Mouse (Mus musculus) telencephalon, adult 2 months (tissue): ENCODE measurements around the gene Snrpd2.

Experiments used
- DNase-seq: peaks from one replicate; pipeline ENCODE4 v3.0.0-alpha.2; 2011; ENCODE audit warnings: low read depth, low spot score

Snrpd2 gene

DNA sequence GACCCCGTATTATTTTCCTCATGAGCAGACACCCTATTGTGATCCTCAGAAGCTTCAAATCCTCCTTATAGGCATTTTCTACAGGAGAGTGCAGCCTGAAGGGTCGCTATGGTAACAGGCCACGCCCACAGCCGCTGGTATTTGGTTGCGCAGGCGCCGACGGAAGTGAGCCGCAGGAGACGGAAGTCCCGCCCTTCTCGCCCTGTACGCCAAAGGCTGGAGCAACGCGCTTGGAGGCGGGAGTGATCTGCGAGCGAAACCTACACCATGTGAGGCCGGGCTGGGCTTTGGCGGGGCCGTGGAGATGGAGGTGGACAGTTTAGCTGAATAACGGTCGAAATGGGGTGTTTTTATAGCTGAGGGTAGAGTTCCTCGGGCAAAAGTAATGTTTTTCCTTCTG, at the start of gene Snrpd2:
Gene Snrpd2 (plus strand): TSS at position 97 of the 400 bp plus-strand sequence.
- DNase-seq: peak; percentile 91

DNA sequence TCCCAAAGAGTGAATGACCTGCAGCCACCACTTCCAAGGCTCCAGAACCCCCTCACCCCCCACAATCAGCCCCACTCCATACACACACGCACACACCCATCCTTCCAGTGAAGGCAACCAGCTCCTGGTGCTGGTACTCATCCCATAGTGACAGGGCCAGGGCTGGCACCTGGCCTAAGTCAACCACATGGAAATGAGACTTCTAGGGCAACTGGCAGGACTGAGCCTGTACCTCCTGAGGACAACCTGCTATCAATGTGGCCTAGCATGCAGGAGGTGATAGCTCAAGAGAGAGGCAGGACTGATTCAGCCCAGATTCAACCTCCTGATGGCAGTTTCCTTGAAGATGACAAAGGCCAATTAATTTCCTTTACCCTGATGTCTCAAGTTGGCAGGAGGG, 49.2 kb upstream of the Snrpd2 start:
- no peak for DNase-seq

DNA sequence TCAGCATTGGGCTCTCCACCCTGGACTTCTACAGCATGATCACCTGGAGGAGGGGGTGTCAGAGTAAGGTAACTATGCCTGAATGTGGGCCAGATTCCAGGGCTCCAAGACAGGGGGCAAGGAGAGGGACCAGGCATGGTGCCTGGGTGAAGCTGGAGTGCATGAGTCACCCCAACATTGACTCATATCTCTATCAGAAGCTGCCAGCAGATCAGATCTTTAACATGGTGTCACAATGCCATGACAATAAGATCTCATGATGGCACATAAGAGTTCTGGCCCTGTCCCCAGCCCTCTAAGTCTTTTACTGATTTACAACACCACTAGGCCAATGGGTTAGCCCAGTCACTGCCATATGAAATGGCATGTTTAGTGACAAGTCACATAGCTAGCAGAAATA, 45.8 kb upstream of the Snrpd2 start:
- DNase-seq: no peak

DNA sequence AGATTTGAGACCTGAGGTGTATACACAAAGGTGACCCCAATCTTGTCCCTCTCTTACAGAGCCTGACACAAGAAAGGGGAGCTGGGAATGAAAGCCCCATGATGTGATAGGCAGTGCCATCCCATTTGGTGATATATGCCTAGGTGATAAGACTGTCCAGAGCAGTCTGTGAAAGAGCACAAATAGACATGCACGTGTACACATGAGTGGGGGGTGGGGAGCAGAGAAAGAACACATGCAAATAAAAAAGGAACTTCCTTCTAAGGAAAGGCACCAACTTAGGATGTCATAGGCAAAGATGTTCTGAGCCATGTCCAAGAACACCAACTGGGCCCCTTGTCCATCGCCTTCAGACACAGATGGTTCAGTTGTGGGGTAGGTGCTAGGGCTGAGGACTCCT, 45.0 kb upstream of the Snrpd2 start:
- no peak for DNase-seq

DNA sequence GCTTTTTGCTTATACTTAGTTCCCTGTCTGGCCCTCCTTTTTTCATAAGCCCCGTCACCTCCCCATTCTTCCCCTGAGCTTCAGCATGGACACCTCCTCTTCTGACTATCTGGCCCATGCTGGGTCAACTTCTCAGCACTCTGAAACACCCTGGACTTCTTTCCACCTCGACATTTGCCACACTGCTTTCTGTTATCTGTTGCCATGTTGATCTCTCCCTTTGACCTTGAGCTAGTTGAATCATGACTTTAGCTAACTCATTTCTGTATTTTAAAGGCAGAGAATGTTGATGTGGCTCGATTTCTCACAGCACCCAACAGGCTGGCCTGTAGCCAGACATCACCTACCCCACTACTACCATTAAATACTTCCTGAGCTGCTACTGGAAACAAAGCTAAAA, 42.1 kb upstream of the Snrpd2 start:
- no peak for DNase-seq

DNA sequence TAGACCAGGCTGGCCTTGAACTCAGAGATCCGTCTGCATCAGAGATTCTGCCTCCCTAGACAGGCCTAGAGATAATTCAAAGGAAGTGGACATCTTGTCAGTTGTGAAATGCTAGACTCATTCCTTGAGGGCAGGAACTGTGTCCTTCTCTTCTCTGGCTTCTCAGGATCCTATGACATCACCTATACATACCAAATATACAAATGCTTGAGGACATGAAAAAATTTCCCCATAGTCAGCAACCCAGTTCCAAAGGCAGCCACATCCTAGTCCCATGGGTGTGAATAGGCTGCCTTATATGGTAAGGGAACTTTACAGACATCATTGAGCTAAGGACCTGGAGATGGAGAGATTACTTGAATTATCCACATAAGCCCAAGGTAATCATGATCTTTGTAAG, 40.0 kb upstream of the Snrpd2 start:
- DNase-seq: no peak

DNA sequence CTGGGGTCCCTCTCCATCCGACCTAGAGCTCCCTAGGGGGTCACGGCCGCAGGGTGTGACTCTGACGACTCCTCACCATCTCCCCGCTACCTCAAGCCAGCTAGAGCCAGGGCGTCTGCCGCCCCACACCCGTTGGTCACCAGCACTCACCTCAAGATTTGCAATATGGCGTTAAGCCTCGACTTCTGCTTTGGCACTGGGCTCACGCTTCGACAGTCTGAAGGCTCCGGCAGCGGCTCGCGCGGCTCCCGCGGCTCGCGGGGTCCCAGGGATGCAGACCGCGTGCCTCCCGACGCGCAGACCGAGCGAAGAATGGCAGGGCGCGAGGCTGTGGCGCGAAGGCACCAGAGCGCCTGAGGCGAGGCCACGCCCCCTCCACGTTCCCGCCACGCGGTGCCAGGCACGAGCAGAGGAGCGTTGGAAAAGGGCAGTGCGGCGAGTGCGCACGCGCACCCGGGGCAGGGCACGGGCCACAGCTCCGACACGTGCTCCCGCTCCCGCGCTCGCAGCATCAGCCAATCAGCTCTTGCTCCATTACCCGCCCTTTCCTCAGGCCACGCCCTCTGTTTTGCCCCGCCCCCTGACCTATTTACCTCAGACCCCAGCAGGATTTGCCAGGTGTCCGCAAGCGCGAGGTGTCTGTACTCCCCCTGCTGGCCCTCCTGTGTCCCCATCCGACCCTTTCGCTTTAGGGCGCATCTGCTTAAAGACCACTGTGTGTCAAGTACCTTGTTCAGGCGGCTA, 31.3 kb upstream of the Snrpd2 start, which contains the start of gene Gm4969:
Gene Gm4969 (minus strand): TSS at position 341 of the 744 bp plus-strand sequence.
- DNase-seq: no peak

DNA sequence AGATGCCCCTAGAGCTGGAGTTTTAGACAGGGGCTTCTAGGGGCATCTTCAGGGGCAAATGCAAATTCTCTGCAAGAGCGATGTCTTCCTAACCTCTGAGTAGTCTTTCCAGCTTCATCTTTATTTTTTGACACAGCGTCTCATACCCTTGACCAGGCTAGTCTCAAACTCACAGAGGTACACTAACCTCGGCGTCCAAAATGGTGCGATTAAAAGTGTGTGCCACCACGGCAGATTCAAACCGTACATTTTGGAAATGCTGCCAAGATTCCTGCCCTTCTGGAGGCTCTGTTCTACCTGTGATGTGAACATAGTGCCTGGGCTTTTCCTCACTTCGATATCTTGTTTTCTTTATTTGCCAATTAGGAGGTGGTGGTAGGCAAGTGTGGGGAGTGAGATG, 30.4 kb upstream of the Snrpd2 start:
- DNase-seq: no peak

DNA sequence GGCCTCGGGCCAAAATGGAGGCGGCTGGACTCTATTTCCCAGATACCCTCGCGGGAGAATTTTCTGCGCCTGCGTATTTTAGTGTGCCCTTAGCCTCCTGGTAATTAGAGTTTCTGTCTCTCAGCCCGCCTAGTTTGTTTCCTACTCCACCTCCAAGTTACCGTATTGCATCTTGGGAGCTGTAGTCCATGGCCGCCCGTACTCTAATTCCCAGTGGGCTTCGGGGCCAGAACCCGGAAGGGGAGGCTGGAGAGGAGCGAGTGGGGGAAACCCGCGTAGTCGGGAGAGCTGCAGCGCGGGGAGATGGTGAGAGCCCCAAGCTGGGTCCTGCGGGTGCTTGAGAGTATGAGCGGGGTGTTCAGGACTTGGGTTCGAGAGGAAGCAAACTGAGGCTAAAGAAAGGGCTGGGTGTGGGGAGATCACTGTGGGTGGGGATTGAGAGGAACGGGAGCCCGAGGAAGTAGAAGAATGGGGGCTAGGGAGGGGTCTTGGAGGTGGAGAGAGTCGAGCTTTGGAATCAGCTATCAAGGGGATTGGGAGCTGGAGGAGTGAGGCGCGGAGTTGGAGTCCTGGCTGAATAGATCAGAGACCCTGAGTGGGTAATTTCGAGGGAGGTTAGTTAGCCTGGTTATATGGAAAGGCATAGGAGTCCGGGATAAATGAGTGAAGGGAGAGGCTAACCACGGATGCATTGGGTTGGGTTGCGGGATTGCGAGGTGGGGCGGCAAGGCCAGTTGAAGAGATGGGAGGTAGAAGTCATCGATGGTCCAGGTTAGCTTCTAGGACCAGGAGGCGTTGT, 29.7 kb upstream of the Snrpd2 start, which contains the start of gene Fbxo46:
Gene Fbxo46 (plus strand): TSS at position 229 of the 799 bp plus-strand sequence.
- peak; percentile 99 for DNase-seq

DNA sequence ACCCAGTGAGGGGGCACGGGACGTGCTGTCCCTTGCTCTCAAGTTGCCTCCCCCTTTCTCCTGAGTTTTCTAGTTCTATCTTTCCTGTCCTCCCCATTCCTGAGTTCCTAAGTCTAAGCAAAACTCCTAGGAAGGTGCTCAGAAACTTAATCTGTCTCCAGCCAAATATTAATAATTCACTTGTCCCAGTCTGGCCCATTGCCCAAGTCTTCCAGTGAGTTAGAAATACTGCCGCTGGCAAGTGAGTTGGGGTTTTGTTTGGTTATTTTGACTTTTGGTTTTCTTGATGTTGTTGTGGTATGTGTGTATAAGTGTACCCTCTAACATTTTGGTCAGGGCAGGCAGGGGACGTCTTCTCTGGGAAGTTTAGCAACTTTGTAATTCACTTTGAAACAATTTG, 27.8 kb upstream of the Snrpd2 start:
- no peak for DNase-seq

DNA sequence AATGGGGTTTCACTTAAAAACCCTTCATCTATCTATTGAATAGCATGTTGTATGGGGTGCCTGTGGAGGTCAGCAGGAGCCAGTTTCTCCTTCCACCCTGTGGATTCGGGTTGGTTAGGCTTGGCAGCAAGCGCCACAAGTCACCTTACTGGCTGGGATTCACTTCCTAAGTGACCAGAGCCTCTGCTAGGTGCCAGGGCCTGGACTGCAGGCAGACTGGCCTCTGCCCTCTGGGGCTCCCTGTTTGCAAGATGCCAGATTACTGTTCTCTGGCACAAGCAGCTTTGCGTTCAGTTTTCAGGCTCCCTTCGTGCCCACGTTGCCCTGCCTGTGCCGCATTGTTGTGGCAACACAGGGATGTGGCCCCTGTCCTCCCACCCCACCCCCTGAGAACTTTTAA, 24.8 kb upstream of the Snrpd2 start:
- no peak for DNase-seq

DNA sequence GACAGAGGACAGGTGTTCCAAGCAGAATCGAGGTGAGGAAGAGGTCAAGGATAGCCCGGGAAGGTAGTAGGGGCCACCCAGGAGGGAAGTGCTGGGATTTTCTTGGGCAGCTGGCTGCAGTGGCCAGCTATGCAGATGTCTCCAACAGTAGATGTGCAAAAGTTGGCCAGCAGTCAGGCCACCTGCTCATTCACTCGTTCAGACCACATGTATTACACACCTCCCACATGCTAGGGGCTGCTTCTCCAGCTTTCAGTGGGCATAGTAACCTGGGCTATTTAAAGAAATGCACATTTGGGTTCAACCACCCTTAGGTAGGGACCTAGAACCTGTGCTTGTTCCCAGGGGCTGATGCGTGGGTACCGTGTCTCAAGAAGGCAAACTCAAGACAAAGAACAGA, 21.8 kb upstream of the Snrpd2 start:
- no peak for DNase-seq

DNA sequence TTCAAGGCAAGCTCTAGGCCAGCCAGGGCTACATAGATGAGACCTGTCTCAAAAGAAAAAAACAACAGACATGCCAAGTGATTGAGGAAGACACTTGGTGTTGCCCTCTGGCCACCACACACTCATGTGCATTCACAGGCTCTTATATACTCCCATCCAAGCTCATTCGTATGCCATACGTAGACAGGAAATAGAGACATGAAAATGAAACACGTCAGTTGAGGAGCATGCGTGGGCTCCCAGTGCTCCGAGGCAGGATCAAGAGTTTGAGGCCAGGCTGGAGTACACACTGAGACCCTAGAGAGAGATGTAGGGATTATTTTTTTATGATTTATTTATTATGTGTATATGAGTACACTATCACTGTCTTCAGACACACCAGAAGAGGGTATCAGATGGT, 20.1 kb upstream of the Snrpd2 start:
- DNase-seq: no peak

DNA sequence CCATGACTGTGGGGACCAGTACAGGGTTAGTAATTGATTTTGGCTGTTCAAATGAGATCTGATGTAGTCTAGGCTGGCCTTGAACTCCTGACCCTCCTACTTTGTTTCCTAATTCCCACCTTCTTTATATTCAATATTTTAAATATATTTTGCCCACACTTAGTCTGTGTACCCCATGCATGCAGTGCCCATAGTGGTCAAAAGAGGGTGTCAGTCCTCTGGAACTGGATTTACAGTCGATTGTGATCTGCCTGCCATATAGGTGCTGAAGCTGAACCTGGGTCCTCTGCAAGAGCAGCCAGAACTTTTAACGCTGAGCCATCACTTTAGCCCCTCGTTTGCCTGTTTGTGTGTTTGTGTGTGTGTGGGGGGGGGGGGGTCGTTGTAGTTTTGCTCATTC, 18.9 kb upstream of the Snrpd2 start:
- no peak for DNase-seq

DNA sequence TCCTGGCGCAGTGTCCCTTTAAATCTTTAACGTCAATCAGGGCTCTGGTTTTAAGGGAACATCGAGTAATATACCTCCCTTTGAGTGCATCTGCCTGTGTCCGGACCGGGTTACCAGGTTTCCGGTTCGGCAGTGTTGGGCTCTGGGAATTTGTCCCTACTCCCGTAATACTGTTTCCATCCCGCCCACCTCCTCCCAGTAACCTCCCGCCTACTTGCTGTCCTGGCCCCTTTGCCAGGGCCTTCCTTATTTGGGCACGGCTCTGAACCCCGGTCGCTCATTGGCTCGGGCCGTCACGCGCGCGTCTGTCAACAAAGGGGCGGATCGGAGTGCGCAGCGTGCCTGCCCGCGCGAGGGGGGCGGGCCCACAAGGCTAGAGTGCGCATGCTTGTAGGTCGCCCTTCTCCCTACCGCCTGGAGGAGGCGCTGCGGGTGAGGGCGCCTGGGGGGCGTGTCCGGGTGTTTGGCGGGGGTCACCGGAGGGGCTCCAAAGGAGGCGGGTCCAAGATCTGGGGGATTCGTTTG, 18.1 kb upstream of the Snrpd2 start:
- peak; percentile 98 for DNase-seq

DNA sequence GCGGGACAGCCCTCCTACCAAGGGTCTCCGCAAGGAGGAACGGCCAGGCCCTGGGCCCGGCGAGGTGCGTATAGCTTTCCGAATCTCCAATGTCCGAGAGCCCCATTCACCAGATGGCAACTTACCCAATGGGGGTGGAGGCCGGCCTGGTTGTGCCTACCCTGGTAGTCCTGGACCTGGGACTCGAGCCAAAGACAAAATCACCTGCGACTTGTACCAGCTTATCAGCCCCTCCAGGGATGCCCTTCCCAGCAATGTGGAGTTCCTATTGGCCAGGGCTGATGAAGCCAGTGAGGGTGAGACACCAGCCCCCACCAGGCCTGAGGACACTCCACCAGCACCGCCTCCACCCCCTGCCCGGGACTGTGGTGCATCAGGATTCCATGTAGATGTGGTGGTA, 13.4 kb upstream of the Snrpd2 start:
- no peak for DNase-seq

DNA sequence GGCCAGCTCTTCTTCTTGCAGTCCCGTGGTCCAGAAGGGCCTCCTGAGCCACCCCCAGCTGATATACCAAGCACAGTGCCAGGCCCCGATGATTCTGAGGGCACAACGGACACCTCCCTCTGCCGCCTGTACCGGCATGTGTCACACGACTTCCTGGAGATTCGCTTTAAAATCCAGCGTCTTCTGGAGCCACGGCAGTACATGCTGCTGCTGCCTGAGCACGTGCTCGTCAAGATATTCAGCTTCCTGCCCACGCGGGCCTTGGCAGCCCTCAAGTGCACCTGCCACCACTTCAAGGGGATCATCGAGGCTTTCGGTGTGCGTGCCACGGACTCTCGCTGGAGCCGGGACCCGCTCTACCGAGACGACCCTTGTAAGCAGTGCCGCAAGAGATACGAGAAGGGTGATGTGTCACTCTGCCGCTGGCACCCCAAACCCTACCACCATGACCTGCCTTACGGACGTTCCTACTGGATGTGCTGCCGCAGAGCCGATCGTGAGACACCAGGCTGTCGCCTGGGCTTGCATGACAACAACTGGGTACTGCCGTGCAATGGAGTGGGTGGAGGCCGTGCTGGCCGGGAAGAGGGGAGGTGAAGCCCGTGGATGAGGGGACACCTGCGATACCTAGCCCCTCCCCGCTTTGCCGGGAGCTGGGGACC, 12.7 kb upstream of the Snrpd2 start:
- peak; percentile 53 for DNase-seq

DNA sequence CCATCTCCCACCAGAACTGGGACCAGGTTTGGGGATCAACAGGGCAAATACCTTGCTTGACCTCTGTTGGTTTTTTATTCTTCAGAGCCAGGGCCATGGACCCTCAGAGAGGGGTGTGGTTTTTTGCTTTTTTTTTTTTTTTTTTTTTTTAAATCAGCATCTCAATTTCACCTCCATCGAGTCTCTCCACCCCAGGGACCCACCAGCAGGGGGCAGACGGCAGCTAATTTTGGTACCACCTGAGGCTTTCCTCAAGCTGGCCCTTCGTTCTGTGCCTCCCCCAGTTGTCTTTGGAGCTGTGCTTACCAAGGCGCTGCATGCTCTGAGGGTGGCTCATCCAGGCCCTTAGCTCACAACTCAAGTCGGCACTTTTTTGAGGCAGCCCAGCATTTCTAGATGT, 12.1 kb upstream of the Snrpd2 start:
- DNase-seq: no peak

DNA sequence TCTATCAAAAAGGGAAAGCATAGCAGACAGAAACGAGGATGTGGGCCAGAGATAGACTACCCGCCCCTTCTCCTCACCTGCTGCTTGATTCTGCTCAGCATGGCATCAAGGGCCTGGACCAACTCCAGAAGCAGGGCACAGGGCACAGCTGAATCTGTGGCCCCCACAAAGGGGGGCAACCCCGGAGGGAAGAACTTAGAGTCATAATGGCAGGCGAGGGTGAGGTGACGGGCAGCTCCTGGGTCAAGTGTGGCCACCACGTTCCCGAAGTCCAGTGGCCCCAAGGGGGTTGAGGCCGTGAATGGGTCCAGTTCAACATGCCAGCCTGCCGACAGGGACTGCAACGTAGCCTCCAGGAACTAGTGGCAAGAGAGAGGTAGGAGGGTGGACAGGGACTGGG, 2.7 kb upstream of the Snrpd2 start:
- no peak for DNase-seq

DNA sequence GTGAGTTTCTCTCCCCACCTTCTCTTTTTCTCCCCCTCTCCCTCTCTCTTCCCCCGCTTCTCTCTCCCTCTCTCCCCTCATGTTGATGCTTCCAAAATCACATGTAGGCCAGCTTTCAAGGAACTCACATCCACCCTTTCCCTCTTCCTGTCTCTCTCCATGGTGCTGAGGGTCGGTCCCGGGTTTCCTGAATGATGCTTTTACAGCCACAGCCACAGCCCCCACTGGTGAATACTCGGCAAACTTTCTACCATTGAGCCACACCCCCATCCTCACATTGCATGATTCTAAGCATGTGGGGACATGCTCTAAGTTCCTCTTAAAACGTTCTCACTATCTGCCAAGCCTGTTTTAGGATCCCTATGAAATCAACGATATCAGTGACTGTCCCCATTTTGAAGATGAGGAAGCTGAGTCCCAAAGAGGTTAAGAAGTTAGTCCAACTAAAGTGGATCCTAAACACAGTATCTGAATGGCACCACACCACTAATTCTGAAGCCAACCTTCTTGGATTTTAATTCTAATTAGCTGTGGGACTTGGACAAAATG, 2.0 kb upstream of the Snrpd2 start:
- no peak for DNase-seq

DNA sequence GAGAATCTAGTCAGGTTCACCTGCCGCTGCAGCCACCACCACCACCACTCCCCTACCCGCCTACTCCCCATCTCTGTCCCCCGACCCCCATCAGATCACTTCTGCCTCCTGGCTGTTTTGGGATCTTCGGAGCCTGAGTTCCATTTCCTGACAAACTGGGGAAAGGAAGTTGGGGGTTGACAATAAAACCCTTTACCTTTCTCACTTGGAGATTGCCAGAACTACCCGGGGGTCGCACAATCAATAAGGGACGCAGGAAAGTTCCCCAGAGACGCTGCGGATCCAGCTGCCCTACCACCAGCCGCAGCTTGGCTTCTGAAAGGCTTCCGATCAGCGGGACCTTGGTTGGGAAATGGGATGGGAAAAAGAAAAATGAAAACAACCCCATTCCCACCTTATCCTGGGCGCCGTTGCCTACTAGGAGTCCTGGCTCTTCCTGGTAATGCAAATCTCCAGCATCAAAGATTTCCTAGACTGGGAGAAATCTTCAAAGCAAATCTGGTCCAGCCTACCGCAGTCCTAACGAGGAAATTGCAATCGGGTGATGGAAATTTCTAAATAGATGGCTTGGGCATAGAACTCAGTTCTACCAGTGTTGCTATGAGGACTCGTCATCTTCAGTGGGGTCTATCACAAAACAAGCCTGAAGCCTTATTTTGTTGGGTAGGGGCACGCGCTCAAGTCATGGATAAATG, 1.2 kb upstream of the Snrpd2 start:
- DNase-seq: no peak
